Mouse (Mus musculus) embryonic fibroblast, embryonic 13.5 days (primary cell): ENCODE measurements at regions not wholly inside any gene's neighbourhood (a gene's known extent, or its start where the extent isn't known, plus 50 kb on each side); places are given as distances from the start of the nearest gene placed in this dataset.

ENCODE experiments used
- CTCF ChIP-seq: IDR thresholded peaks from 2 replicates; pipeline ENCODE4 v1.5.1; 2011; ENCODE audit warnings: mild to moderate bottlenecking, control low read depth, low read length, moderate library complexity, borderline replicate concordance; ENCODE audit not compliant: insufficient read depth
- POLR2A ChIP-seq: IDR thresholded peaks from 2 replicates; pipeline ENCODE4 v1.6.1; 2011; ENCODE audit warnings: low read depth, mild to moderate bottlenecking, control low read depth, low read length, moderate library complexity

- no peak for TF ChIP-seq CTCF
- no peak for TF ChIP-seq POLR2A
These were observed 714.9 kb upstream of the 3110018I06Rik start for GRCm38 (mm10) chr12:106773536-106773935.
